Mouse (Mus musculus) limb, embryonic 14.5 days (tissue): ENCODE data around the gene Gm21518. TPM values are rescaled to one million over a fixed set of nuclear protein-coding genes. Genes with fewer than 3 reads are reported as not detected.
"Not testable (repeated sequence)": the region's sequence is repeated elsewhere in the genome, so short reads cannot be mapped to it uniquely, and the experiment has no call there.

ENCODE experiments used
- ATAC-seq: fragments of 200-750 bp; cut with Nextera tagmentation; 2 replicates; pipeline ENCODE4 v1.8.0; 2017; ENCODE audit warnings: low read depth, moderate number of reproducible peaks, moderate TSS enrichment; ENCODE audit not compliant: low FRiP score
- DNase-seq: peaks from one replicate; pipeline ENCODE4 v3.0.0-alpha.2; 2015; ENCODE audit warnings: low spot score
- H3K27ac ChIP-seq: fragments of 300-500 bp; sonication (generic); replicated peaks from 2 replicates; pipeline ENCODE4 v1.5.1; 2014; ENCODE audit warnings: low read depth, mild to moderate bottlenecking, low read length, moderate library complexity, mixed read lengths
- H3K27me3 ChIP-seq: fragments of 300-500 bp; sonication (generic); 2 replicates; pipeline ENCODE4 v1.6.1; 2014; ENCODE audit warnings: low read length, mixed read lengths; ENCODE audit not compliant: control insufficient read depth, insufficient read depth
- H3K36me3 ChIP-seq: fragments of 300-500 bp; sonication (generic); 2 replicates; pipeline ENCODE4 v1.6.1; 2014; ENCODE audit warnings: mild to moderate bottlenecking, low read length, moderate library complexity, mixed read lengths; ENCODE audit not compliant: control insufficient read depth, insufficient read depth
- H3K4me1 ChIP-seq: fragments of 300-500 bp; sonication (generic); 2 replicates; pipeline ENCODE4 v1.6.1; 2014; ENCODE audit warnings: antibody characterized with exemption, low read length, mixed read lengths; ENCODE audit not compliant: control insufficient read depth, insufficient read depth
- H3K4me2 ChIP-seq: fragments of 300-500 bp; sonication (generic); replicated peaks from 2 replicates; pipeline ENCODE4 v1.6.1; 2014; ENCODE audit warnings: low read depth, mild to moderate bottlenecking, low read length, moderate library complexity; ENCODE audit not compliant: severe bottlenecking
- H3K4me3 ChIP-seq: fragments of 300-500 bp; sonication (generic); replicated peaks from 2 replicates; pipeline ENCODE4 v1.5.1; 2014; ENCODE audit warnings: low read length
- H3K9ac ChIP-seq: fragments of 300-500 bp; sonication (generic); 2 replicates; pipeline ENCODE4 v1.6.1; 2014; ENCODE audit warnings: mild to moderate bottlenecking, low read depth, low read length, moderate library complexity; ENCODE audit not compliant: severe bottlenecking
- H3K9me3 ChIP-seq: fragments of 300-500 bp; sonication (generic); 2 replicates; pipeline ENCODE4 v1.6.1; 2016; ENCODE audit warnings: low read length; ENCODE audit not compliant: control insufficient read depth
- WGBS: fragments of 180-500 bp; shearing (Covaris S2); extraction: QIAGEN DNeasy Blood & Tissue Kit; methylation state at CpG from one replicate; pipeline ENCODE4 v1.1.7; 2014; 5-methylcytosine and 5-hydroxymethylcytosine counted together
- polyA plus RNA-seq, 2 experiments: library from polyadenylated mRNA; depleted of rRNA in 1 of 2; stranded (reverse) in 1 of 2; unstranded in 1 of 2; fragments of >200 nt; fragmentation: Nextera tagmentation in 1 of 2; extraction: Ambion mirVana in 1 of 2; gene quantifications; 2 replicates each; pipeline versions ENCODE4 v1.2.1 to v1.2.3; 2012 to 2014

Gene Gm21518
- polyA plus RNA-seq (2012; rRNA removed) = not detected in 2 replicates
- not detected in 2 replicates for polyA plus RNA-seq (2014; fragmentation: Nextera tagmentation; extraction: Ambion mirVana)

DNA sequence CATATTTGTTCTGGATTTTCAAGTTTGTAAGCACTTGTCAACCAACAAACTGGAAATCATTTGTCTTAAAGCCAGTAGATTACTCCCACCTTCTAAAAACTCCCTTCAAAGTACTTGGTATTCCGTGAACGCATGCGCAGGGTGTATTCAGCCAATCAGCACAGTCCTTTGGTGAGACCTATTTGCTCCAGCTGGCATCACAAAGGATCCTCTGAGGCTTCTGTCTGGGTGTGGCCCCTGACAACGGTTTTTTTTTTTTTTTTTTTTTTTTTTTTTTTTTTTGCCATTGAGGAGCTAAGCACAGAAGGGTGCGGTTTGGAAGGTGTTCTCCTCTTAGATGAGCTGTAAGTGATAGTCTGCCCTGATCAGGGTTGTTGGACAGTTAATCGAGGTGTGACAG is at the start of gene Gm21518:
Gm21518 (plus strand) TSS at position 301 of the 400 bp plus-strand sequence.
- H3K36me3 ChIP-seq, H3K9me3 ChIP-seq, DNase-seq, H3K4me1 ChIP-seq, H3K4me3 ChIP-seq, H3K27me3 ChIP-seq, H3K9ac ChIP-seq, ATAC-seq, H3K4me2 ChIP-seq, H3K27ac ChIP-seq: not testable (repeated sequence)
- no CpG with 5 or more reads among the region's 6 CpGs for WGBS
